Mouse (Mus musculus): ENCODE data around the gene Phyhd1. TPM values are rescaled to one million over a fixed set of nuclear protein-coding genes. Genes with fewer than 3 reads are reported as not detected.

Phyhd1 gene
- total RNA-seq, 2 experiments from 2014 or later: 15.4 to 16.6 TPM

GRCm38 (mm10) chr2:30283193-30283592, 17.2 kb downstream of the Phyhd1 start:
- DNase-seq (ENCODE audit: low spot score in 2 of 2): no peak

- no peak for DNase-seq (ENCODE audit: low spot score in 2 of 2)
Observed at GRCm38 (mm10) chr2:30285004-30285403, 19.0 kb downstream of the Phyhd1 start.

- no peak for DNase-seq (ENCODE audit: low spot score in 2 of 2)
Observed at GRCm38 (mm10) chr2:30285416-30286181, 19.6 kb downstream of the Phyhd1 start.

DNA sequence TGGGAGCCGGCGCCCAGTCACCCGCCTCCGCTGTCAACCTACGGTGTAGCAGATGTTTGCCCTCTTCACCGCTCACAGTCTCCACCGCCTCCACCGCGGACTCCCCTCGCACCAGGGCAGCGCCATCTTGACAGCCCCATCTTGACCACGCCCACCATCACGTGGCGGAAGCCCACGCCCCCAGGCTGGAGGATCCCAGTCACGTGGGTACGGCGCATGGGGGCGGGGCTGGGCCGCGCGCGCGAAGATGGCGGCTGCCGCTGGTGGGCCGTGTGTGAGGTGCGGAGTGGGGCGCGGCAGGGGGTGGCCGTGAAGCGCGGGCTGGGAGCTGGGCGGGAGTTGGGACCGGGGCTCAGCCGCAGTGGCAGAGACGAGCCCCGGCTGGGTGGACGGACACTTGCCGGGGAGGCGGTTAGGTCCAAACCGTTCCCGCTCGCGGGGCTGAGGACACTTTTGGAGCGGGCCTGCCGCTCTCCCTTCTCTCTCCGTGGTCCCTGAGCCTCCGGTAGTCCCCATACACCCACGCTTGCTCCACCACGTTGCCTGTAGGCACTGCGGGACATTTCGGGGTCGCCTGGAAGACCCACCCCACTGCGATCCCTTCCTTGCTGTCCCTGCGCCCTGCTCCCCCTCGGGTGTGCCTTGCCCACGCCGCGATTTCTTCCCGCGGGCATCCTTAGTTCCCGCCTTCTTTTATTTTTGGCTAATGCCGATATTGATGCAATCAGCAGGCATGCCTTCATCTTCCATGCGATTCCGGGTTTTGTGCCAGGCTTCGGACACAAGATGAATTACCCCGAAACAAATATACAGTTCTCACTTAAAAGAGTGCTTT, 20.4 kb downstream of the Phyhd1 start, which contains the start of the genes Dolk and Nup188:
Gene Dolk (minus strand): TSS at position 143 of the 835 bp plus-strand sequence.
Gene Nup188 (plus strand): TSS at position 206 of the 835 bp plus-strand sequence.
- DNase-seq (ENCODE audit: low spot score in 2 of 2): peak; percentile 97 to 98

DNA sequence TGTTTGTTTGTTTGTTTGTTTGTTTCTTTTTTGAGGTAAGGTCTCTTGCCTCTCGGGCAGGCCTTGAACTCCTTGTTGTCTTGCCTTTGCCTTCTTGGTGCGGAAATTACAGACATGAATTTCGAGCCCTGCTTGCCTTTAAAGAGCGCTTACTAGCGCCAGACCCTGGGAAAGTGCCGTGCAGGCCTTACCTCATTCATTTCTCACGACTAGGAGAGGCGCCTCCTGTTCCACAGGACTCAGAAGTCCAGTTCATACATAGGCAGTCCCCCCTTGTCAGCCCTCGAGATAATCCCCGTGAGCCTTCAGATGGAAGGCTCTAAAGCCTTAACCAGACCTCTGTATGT, 21.0 kb downstream of the Phyhd1 start:
- no peak for DNase-seq (ENCODE audit: low spot score in 2 of 2)

DNA sequence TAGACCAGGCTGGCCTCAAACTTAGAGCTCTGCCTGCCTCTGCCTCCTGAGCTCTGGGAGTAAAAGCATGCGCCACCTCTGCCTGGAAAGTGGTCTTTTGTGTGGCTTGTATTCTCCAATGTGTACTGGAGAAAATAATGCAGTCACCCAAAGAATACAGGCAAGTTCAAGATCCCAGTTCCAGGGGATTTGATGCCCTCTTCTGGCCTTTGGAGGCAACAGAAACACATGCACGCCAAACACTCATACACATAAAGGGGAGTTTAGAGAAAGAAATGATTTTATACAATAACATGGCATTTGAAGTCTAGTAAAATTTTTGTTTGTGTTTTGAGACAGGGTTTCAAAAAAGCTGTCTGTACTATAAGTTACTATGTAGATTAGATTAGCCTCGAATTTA, 33.5 kb downstream of the Phyhd1 start:
- DNase-seq (ENCODE audit: low spot score in 2 of 2): no peak

GRCm38 (mm10) chr2:30299966-30300365, 34.0 kb downstream of the Phyhd1 start:
- DNase-seq (ENCODE audit: low spot score in 2 of 2): no peak

- DNase-seq (ENCODE audit: low spot score in 2 of 2): no peak
Observed at GRCm38 (mm10) chr2:30306087-30306486, 40.1 kb downstream of the Phyhd1 start.

- DNase-seq (ENCODE audit: low spot score in 2 of 2): no peak
Observed at GRCm38 (mm10) chr2:30309351-30309750, 43.3 kb downstream of the Phyhd1 start.

- DNase-seq (ENCODE audit: low spot score in 2 of 2): no peak
Observed at GRCm38 (mm10) chr2:30311481-30311880, 45.5 kb downstream of the Phyhd1 start.

DNA sequence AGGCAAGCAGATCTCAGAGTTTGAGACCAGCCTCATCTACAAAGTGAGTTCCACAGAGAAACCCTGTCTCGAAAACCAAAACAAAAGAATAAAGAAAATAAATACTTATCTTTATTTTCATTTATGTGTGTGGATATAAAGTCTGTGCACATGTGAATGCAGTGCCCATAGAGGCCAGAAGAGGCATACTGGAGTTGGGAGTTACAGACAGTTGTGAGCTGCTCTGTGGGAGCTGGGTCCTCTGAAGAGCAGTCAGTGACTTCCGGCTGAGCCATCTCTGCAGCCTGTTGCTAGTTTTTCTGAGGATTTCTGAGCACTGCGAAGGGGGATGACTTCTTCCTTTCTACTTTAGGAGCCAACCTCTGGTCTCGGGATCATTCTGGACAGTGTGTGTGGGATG, 50.1 kb downstream of the Phyhd1 start:
- no peak for DNase-seq (ENCODE audit: low spot score in 2 of 2)

- DNase-seq (ENCODE audit: low spot score in 2 of 2): no peak
Observed at GRCm38 (mm10) chr2:30316955-30317354, 51.0 kb downstream of the Phyhd1 start.

GRCm38 (mm10) chr2:30319260-30319659, 53.3 kb downstream of the Phyhd1 start:
- no peak for DNase-seq (ENCODE audit: low spot score in 2 of 2)

DNA sequence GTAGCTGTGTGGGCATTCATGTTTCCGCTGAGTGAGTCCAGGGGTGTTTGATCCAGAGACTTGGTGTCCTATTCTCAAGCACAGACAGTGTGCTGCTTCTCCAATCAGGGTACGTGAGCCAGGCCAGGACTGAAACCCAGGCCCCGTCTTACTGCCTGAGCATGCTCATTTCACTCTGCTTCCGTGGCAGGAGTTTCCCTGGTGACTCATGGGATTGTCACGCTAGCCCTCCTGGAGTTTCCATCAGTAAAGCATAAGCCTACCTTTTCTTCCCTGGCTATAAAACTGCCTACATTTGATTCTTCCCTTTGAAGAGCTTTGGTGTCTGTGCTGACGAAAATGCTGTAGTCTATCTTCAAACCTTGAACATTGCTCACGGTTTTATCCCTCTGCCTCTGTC, 57.1 kb downstream of the Phyhd1 start:
- DNase-seq (ENCODE audit: low spot score in 2 of 2): no peak

- DNase-seq (ENCODE audit: low spot score in 2 of 2): no peak
Observed at GRCm38 (mm10) chr2:30325296-30325695, 59.3 kb downstream of the Phyhd1 start.

DNA sequence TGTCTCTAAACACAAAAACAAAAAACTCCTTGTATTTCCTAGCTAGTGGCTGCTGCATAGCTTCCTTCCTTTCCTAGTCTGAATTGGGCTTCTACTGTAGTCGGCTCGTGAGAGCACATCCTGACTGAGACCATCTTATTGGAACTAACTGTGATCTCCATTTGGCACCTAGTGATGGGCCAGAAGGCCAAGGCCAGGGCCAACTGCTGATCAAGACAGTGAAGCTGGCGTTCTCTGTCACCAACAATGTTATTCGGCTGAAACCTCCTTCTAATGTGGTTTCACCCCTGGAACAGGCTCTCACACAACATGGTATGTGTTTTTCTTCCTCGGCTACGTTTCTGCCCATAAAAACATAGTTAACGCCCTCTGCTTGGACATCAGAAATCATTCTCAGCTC, 61.3 kb downstream of the Phyhd1 start:
- no peak for DNase-seq (ENCODE audit: low spot score in 2 of 2)

GRCm38 (mm10) chr2:30328791-30329190, 62.8 kb downstream of the Phyhd1 start:
- DNase-seq (ENCODE audit: low spot score in 2 of 2): no peak

Other genes starting within 250 kb of the Phyhd1 start
- 10 to 100 TPM; 35.9 to 39.2 TPM for gene Wdr34, start 217.3 kb upstream of the Phyhd1 start, total RNA-seq (2021)
- 100 to 1,000 TPM; 326 to 328 TPM for gene Set, start 208.8 kb upstream of the Phyhd1 start, total RNA-seq (2021)
- 10 to 100 TPM; 11.4 to 12.4 TPM for gene Pkn3, start 188.5 kb upstream of the Phyhd1 start, total RNA-seq (2021)
- 10 to 100 TPM; 17.5 to 18.5 TPM for gene Zdhhc12, start 172.6 kb upstream of the Phyhd1 start, total RNA-seq (2021)
- 10 to 100 TPM; 55.4 to 56.2 TPM for gene Zer1, start 141.6 kb upstream of the Phyhd1 start, total RNA-seq (2021)
- gene Tbc1d13, start 132.5 kb upstream of the Phyhd1 start, total RNA-seq (2021): 10 to 100 TPM; 66.6 to 68.6 TPM
- gene Endog, start 94.7 kb upstream of the Phyhd1 start, total RNA-seq (2021): 10 to 100 TPM; 27.3 to 33.4 TPM
- 10 to 100 TPM; 25.1 to 26.2 TPM for gene Spout1, start 87.7 kb upstream of the Phyhd1 start, total RNA-seq (2021)
- 10 to 100 TPM; 19.9 to 21.6 TPM for gene Kyat1, start 60.4 kb upstream of the Phyhd1 start, total RNA-seq (2021)
- 10 to 100 TPM; 46.2 to 47.3 TPM for gene Lrrc8a, start 28.5 kb upstream of the Phyhd1 start, total RNA-seq (2021)
- 1 to 10 TPM; 1.3 TPM for gene Gm28035, start 25.6 kb upstream of the Phyhd1 start, total RNA-seq (2021)
- not detected for gene Gm28038, start 14.8 kb downstream of the Phyhd1 start, total RNA-seq (2021)
- gene Dolk, start 20.1 kb downstream of the Phyhd1 start, total RNA-seq (2021): 10 to 100 TPM; 36.0 to 36.5 TPM
- 10 to 100 TPM; 46.9 TPM for gene Nup188, start 20.2 kb downstream of the Phyhd1 start, total RNA-seq (2021)
- 100 to 1,000 TPM; 106 to 107 TPM for gene Sh3glb2, start 93.1 kb downstream of the Phyhd1 start, total RNA-seq (2021)
- 10 to 100 TPM; 65.1 to 71.1 TPM for gene Miga2, start 98.0 kb downstream of the Phyhd1 start, total RNA-seq (2021)
- gene Dolpp1, start 126.1 kb downstream of the Phyhd1 start, total RNA-seq (2021): 10 to 100 TPM; 25.9 to 33.9 TPM
- 10 to 100 TPM; 77.6 to 90.3 TPM for gene Crat, start 149.6 kb downstream of the Phyhd1 start, total RNA-seq (2021)
- 100 to 1,000 TPM; 165 to 169 TPM for gene Ptpa, start 149.8 kb downstream of the Phyhd1 start, total RNA-seq (2021)
- 10 to 100 TPM; 10.6 to 11.6 TPM for gene Ier5l, start 208.0 kb downstream of the Phyhd1 start, total RNA-seq (2021)

All from adrenal gland, postnatal 4 days (tissue).